Mouse (Mus musculus) heart, postnatal 0 days (tissue): ENCODE measurements around the gene Rabepk.

Experiments used
- CTCF ChIP-seq: IDR thresholded peaks from 2 replicates; pipeline ENCODE4 v1.5.1; 2016; ENCODE audit warnings: antibody characterized with exemption, control low read depth, low read depth
- EP300 ChIP-seq: IDR thresholded peaks from 2 replicates; pipeline ENCODE4 v1.6.1; 2016; ENCODE audit warnings: antibody characterized with exemption, low read depth

DNA sequence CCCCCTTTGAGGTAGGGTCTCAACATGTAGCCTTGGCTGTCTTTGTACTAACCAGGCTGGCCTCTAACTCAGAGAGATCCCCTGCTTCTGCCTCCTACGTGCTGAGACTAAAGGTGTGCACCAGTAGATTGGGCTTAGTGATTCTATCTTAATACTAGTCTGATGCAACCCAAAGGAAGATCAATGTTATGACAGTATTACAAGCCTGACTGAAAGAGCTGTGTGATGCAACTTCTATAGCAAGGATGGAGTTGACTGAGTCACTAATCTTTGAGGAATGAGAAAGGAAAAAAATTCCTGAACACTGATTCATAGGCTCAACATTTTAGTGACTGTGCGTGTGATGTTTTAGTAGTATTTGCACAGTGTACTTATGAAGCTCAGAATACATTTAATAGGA, 29.7 kb downstream of the Rabepk start:
- TF ChIP-seq EP300 (no peak), CTCF (no peak)
